Mouse (Mus musculus) left cerebral cortex, adult 18-20 months (tissue): ENCODE measurements around the gene Cacna1e. TPM values are rescaled to one million over a fixed set of nuclear protein-coding genes. Genes with fewer than 3 reads are reported as not detected.

Source experiments
- DNase-seq, 2 experiments: peaks; one replicate each; pipeline ENCODE4 v3.0.0; 2021 to 2022; ENCODE audit warnings: low spot score in 2 of 2, mixed read lengths in 1 of 2
- total RNA-seq, 2 experiments: library from RNA; stranded (reverse); gene quantifications; 2 replicates each; pipeline ENCODE4 v1.2.3; 2021

Cacna1e gene
- total RNA-seq, 2 experiments from 2014 or later: 141 to 149 TPM

DNA sequence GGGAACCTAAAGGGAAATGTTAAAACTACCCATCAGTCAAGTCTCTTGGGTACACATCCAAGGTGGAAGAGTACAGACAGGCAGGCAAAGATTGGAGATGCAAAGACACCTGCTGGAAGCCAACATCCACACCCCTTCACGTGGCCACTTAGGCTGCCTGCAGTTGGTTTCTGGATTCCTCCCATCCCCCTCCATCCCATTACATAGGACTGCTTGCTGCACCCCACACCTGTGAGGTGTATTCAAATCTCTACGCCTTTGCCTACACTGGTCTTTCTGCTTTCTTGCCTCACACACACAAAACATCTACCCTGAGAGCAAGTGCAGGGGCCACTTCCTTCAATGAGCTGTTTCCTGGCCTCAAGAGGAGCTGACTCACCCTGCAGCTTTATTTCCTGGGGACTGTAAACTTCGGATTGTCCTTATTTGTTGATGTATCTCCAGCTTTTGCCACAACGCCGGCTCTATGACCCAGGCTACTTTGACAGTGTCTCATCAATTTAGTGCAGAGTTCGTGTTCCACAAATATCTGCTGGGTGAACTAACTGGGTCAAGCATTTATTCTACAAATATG, 43.2 kb downstream of the Cacna1e start:
- DNase-seq: no peak

DNA sequence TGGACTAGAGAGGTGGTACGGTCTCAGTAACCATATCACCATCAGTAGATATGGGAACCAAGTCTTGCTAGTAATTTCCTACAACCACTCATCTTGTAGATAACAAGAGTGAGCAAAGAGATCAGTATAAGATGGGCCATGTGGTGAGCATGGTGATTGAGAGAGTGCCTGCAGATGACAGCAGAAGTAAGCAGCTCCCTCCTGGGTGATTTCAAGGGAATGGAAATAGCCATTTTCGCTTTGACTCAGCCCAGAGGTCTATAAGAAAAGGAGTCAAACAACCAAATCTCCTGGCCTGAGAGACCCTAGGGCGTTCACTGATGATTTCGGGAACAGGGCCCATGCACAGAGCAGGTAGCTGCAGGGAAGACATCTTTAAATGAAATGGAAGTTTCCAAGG, 45.0 kb downstream of the Cacna1e start:
- no peak for DNase-seq

DNA sequence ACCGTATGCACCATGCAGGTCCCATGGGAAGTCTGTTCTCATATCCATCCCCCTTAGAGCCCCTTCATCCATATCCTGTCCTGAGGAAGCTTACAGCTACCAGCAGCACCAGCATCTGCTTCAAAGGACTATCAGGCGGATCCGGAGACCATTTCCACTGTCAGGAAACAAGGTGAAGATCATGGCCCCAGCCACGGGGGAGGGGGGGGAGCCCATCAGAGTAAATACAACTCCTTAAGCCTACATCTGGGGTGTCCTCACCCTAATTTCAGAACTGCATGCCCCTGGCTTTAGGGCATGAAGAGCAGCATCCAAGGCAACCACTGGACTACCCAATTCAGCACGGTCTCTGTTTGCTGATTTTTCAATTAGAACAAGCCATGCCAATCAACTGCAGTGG, 47.8 kb downstream of the Cacna1e start:
- no peak for DNase-seq

DNA sequence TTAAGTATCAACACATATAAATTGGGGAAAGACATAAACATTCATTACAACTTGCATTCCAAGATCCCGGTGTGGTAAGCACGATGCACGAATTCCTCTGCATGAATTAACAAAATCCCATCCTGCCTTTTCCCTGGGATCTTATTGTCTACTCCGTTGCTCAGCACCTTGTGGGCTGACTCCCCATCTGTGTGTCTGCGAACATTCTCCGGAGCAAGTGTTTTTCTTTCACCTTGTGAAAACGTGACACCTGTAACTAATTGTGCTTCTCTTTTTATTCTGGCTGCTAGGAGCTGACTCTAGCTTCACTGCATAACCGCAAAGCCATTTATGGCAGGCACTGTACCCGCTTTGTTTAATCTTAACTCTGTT, 52.1 kb downstream of the Cacna1e start:
- no peak for DNase-seq

DNA sequence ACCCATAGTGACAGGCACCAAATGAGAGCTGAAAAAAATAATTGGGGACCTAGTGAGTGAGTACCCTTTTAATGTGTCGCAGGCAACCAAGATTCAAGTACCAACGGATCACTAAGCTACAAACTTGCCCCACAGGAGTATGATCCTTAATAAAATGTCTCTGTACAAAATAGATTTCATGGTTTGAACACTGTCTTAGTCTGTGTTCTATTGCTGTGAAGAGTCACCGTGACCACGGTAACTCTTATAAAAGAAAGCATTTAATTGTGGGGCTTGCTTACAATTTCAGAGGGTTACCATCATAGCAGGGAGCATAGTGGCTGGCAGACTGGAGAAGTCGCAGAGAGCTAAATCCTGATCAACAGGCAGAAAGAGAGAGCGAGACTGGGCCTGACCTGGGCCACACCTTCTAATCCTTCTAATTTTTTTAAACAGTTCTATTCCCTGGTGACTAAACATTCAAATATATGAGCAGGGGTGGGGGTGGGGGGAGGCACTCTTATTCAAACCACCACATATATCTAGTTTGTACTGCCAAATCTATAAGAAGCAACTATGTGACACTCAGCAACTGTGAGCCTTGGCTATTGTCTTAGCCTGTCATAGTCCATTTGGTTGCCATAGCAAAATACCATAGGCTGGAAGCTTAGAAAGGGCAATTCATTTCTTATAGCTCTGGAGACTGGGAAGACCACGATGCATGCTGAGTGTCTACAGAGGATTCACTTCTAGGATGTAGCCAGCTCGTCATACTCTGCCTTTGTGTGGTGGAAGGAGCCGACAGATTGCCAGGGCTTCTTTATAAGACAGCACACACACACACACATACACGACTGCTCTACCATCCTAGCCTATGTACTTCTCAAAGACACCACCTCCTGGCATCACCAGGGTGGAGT, 52.8 kb downstream of the Cacna1e start:
- no peak for DNase-seq

DNA sequence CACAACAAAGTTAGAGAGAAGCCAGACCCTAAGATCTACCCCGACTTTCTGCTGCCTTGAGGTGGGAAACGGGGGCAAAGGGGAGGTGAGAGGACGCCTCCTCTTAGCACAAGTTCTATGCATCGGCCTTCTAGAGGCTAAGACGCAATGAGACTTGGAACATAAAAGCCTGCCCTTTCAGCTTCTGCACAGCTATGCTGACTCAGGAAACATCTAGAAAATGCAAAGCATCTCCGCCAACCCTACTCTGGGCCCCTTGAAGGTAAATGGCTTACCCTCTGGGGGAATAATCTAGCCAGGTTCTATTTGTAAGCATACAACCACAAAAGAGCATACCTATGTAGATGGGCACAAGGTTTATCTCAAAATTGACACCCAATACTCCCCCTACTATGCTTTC, 54.2 kb downstream of the Cacna1e start:
- DNase-seq: no peak

DNA sequence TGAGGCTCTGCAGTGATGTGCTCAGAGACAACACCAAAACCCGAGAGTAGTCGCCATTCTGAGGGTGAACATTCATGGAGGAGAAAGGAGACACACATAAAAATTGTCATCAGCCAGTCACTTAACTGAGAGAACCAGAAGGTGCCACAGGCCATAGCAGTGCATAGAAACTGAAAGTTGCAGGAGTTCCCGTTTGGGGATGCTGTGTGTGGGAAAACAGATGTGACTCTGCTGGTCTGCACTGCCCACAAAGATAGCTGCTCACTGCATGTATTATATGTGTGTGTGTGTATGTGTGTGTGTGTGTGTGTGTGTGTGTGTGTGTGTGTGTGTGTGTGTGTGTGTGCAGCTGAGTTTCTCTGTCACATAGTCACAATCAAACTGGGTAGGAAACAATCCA, 61.2 kb downstream of the Cacna1e start:
- DNase-seq: no peak

DNA sequence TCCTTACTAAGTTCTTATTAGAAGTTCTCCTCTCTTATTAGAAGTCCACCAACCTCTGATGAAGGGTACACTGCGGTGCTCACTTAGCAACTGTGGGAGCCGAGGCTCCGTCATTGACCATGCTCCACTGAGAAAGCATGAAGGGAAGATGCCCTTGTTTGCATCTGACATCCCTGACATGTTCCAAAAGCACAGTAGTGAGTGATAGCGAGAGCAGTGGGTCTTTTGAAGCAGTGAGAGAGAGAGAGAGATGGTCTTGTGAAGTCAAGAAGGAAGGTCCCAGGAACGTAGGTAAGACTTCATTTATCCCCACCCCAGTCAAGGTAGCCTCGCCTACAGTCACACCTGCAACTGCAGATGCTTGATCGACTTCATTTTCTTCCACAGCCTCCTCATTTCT, 63.9 kb downstream of the Cacna1e start:
- no peak for DNase-seq

DNA sequence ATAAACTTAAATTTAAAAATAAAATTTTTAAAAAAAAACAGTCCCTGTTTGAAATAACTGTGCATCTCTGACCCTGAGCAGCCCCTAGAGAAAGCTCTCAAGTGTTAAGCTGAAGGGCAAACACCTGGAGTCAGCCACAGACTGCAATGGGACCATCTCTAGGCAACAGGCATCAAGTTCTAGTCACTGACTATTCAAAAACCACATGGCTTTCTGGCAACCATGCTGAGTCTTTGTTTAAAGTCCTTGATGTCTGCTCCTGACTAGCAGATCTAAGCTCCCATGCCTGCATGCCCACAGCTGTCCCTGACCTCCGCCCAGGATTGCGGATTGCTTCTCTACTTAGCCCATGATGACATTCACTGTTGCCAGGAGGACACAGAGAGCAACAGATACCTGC, 64.3 kb downstream of the Cacna1e start:
- no peak for DNase-seq

DNA sequence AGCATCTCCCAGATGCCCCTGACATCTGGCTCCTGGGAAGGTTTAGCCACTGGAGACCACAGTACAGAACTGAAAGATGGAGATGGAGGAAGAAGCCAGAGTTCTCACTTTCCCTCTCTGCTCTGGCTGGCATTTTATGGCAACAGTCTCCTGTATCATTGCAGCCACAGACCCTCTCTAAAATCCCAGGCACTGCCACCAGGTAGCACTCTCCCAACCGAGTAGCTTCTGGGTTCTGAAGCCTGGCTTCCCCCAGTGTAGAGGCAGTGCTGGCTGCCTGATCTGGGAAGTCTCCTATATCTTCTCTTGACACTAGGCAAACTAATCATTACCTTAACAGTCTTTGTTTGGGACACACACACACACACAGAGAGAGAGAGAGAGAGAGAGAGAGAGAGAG, 65.6 kb downstream of the Cacna1e start:
- DNase-seq: no peak

DNA sequence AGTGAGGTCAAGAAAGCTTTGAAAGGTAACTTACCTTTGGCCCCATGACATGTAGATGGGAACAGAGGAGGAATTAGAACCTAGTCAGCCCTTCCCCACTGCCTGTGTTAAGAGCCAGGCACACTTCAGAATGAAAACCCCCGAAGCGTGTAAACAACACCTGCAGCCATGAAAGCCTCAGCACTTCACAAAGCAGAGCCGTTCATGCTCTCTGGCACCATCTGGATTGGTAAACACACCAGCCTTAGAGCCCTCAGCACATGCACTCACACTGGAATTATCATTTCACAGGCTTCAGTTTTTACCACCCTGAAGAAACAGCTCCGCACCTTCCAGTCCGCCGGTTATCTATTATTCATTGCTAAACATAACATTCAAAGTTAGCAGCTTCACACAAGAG, 67.5 kb downstream of the Cacna1e start:
- no peak for DNase-seq

DNA sequence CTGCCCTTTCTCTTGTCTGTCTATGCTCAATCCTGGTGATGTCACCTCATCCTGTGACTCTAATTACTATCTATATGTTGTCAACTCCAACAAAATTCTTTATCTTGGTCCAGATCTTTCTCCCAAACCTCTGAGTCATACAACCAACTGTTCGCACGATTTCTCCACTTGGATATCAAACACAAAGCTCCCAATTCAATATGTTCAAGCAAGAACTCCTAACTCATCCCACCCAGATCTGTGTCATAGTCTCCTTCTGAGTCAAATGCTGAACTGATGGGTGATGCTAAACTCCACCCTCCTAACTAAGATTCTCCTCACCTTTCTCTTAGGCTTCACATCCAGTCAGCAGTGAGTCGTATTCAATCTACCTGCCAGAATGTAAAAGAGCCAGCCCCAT, 68.0 kb downstream of the Cacna1e start:
- DNase-seq: peak in 1 of 2 experiments; percentile 16

DNA sequence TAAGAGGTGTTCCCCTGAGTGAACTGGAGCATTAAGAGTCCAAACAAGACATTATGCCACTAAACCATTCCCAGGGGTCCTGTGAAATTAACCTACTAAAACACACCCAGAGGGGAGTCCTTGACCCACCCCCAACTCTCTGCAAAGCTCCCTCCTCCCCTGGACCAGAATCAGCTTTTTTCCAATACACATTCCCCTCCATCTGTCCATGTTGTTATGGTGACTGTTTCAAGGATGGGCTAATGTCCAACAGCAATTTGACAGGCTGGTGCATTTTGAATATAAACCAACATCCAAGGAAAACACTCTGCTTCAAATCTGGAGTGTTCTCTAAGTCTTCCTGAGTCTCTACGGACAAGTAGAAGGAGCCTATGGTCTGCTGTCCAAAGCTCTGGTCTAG, 78.6 kb downstream of the Cacna1e start:
- no peak for DNase-seq

DNA sequence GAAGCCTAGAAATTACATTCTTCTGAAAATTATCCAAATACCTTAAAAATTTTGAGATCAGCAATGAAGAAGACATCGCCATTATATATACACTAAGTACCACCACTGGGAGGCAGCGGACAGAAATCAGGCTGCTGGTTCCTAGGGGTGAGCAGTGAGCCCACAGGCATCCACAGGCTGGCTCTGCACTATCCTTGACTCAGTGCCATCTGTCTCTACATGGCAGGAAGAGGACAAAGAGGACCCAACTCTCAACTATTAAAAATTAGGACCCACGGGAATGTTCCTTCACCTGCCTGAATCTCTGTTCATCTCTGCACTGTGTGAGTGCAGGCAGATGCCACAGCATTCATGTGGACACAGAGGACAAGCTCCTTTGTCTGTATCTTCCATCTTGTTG, 79.3 kb downstream of the Cacna1e start:
- DNase-seq: no peak

DNA sequence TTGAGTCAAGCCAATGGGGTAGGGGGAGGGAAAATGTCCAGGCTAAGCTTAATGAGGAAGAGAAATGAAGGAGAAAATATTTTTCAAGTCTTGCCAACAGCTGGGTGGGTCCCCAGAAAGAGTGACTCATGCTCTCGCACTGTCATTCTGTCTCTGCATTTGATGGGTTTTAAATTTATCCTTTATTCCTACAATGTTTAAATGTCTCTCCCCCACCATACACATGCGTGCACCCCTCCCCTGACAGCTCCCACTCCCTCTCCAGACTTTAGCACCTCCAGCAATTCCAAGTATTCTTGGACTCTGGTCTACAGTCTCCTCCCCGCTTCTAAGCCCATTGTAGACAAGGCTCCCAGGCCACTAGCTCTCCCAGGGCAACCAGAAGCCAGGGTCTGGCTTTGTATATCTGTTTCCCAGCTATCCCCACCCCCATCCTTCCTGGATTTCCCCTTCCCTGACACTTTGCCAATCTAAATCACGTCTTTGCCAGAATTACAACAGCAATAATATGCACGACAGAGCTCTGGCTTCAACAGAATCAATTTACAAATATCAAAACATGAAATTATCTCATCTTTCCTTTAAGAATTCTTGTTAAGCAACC, 81.9 kb downstream of the Cacna1e start:
- no peak for DNase-seq

DNA sequence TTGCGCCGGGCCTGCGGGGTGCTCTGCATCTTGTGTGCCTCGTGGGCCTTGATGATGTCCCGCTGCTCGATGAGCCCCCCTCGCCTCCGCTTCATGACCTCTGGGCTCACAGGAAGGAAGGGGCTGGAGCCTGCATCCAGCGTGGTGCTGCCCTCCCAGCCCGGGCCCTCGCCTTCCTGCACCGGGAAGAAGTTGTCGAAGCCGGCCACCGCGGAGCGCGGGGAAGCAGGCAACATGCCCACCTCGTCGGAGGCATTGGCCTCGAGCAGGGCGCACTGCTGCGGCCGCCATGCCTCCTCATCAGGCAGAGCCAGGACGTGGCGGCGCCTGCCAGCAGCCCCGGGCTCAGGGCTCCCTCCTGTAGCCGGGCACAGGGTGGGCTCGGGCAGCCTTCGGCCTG, 85.0 kb downstream of the Cacna1e start:
- no peak for DNase-seq

DNA sequence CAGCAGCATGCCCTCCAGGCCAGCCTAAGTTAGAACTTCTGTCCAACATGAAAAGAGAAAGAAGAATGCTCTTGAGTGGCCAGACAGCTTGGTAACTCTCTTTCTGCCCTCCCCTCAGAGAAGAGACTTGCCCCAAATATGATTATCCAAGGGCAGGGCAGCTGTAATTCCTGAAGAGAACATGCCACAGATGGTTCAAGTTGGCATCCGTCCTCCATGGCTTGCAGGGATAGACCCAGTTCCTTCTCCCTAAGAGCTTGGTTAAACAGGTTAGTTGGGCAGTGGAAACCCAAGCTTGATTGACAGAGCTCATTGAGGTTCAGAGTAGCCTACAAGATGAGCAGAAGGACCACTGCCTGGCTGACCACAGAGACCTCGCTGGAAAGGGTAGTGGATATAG, 85.5 kb downstream of the Cacna1e start:
- no peak for DNase-seq

DNA sequence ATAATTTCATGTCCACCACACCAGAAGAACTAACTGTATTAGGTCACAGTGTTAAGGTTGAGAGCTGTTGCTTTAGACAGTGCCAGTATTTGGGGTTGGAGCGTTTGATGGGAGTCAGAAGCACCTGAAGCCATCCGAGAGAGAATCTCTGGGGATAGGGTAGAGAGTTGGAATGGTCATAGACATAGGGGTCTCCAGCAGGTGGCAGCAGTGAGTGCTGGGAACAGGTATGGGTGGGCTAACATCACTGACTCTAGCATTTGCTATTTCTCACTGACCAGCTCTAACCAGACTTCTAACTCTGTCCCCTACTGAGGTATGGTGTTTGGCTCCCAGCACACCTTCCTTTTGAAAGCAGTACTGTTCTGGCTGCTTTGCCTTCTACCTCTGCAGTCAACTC, 87.6 kb downstream of the Cacna1e start:
- no peak for DNase-seq

DNA sequence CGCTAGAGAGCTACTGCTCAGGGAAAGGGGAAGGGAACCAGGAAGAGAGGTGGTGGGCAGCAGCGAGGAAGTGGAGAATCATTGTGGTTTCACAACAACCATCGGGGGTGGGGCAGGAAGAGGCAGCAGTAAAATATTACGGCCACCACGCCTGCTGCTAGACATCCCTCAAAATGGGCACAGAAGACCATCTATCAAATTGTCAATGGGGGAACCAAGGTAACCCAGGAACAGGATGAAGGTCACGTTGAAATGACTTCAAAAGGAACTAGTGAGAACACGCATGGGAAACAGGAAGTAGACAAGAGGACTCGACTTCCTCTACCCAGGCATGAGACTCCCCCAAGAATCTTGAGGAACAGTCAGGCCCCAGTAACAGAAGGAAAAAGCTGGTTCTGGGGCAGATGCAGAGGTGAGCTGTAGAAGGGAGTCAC, 89.8 kb downstream of the Cacna1e start:
- DNase-seq: no peak

DNA sequence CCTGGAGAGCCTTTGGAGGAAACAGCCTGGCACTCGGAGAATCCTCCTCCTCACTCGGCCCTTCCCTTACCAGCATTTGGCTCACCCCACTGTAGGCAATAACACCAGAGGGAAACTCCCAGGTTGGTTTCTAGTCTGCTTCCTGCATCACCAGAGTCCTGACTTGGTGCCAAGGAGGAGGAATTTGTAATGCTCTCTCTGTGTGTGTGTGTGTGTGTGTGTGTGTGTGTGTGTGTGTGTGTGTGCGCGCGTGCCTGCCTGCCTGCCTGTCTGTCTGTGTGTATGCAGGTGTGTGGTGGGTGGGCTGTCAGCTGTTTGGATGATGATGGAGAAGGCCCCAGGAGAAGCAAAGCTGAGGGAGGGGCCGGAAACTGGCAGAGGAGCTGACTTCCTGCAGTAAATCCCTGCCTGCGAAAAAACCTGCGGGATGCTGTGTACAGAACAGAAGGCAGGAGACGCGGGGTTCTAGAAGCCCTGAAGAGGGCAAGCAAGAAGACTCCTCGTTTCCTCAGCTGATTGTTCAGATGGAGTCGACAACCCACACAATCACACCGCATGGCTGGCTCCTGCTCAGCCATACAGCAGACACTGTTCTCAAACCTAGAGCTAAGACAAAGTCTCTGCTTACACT, 92.6 kb downstream of the Cacna1e start:
- DNase-seq: peak; percentile 54 to 60

DNA sequence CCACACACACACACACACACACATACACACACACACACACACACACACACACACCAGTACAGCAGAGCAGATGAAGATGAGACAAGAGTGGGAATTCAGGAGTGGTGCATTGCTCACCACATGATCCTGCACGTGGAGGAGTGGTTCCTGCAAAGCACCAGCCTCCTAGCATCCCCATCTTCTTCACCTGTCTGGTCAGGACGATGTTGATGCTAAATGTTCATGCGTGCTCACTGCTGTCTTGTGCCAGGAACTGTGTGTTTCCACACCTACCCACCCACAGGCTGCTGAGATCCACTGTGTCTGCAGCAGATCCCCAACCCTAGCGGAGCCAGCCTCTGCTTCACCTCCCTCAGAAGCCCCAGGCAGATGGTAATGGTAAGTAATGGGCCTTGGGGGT, 95.8 kb downstream of the Cacna1e start:
- DNase-seq: peak; percentile 39 to 50

DNA sequence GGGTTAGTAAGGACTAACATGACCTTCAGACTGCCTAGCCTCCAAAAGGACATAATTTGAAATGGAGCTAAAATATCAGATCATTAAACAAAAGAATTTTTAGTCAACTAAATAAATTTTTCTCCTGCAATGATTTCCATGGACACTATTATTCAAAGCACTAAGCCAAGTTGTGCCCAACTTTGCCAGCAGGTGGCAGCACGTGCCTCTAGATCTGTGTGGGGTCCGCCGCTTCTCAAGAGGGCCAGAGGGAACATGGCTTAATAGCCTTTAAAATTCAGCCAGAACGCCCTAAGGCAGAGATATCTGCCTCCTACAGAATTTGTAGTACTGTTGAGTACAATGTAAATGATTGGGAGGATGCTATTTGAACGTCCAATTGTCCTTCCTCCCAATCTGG, 96.2 kb downstream of the Cacna1e start:
- DNase-seq: peak; percentile 77 to 87
